Mouse (Mus musculus): ENCODE data around the gene Fkrp.

DNA sequence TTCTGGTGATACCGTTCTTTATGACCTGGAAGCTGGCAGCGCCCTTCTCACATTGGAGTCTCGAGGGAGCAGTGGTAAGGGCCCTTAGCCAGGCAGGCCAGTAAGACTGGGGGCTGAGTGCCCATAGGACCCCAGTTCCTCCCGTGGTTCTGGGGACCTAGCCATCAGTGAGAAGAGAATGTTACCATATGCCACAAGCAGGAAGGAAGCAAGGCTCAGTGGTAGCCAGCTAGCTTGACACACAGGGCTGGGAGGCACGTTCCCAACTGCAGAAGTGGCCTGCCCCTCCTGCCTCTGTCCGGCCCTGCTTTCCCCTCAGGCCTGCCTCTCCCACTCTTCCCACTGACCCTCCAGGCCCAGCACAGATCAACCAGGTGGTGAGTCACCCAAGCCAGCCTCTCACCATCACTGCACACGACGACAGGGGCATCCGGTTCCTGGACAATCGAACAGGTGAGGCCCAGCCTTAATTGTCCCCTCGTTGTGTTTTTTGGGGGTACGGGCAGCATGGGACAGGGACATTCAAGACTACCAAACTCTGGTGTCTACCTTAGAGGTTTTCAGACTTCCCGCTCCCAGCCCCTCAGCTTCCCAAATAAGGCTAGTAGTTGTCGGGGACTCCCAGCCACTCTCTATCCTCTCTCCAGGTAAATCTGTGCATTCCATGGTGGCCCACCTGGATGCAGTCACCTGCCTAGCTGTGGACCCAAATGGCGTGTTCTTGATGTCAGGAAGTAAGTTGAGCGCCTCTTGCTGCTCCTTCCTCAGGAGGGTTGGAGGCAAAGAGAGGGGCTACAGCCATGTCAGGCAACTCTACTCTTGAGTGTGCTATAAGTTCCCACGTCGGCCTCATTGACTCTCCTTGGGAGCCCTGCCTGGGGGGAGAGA lies 21.6 kb upstream of the Fkrp start:
- TF ChIP-seq POLR2A (IDR thresholded peaks at IDR 0.05; ENCODE audit: borderline replicate concordance, control insufficient read depth, low read depth, low read length) (peak; percentile 23; the same call in 1 of the 2 replicates), CTCF (IDR thresholded peaks at IDR 0.05; ENCODE audit: control insufficient read depth, insufficient read depth, low read length) (no peak)
